In genomic region chr12:85347196-85347595, GRCm38 (mm10) we compare ENCODE assay signal across 17 mouse cellular contexts. TPM values are rescaled to one million over a fixed set of nuclear protein-coding genes. Genes with fewer than 3 reads are reported as not detected.
A peak's percentile ranks its signal among the peaks of the same experiment; 100 is the strongest.
DNase-seq lines count a peak whose midpoint lies in the region; ATAC-seq and TF ChIP-seq lines count a peak whose summit lies in the region.
"Had no signal": no experiment of that assay in that cellular context is flagged by ENCODE, and none has a peak within 500 bp of the region (broad histone marks: within the 10 kb centered on the region; RNA-seq: fewer than 3 reads in every experiment).

No protein-coding gene starts in this region.

- H3K4me3 ChIP-seq in embryonic facial prominence, embryonic 14.5 days (ENCODE audit: low read depth, low read length): no peak overlapping the region
- no peak overlapping the region for H3K4me3 ChIP-seq in embryonic facial prominence, embryonic 10.5 days
- H3K4me3 ChIP-seq in kidney, embryonic 14.5 days (ENCODE audit: low read length): no peak overlapping the region
- no peak overlapping the region for H3K4me3 ChIP-seq in midbrain, postnatal 0 days (ENCODE audit: low read depth, low read length)
- H3K4me3 ChIP-seq in midbrain, embryonic 13.5 days (replicated peaks): no peak overlapping the region
- H3K4me3 ChIP-seq in liver, embryonic 16.5 days (ENCODE audit: low read depth, low read length): no peak overlapping the region
- H3K4me3 ChIP-seq: embryonic facial prominence, embryonic 12.5 days; heart, embryonic 15.5 days had no signal

- no peak for DNase-seq in embryonic facial prominence, embryonic 14.5 days (ENCODE audit: low spot score)
- DNase-seq in embryonic facial prominence, embryonic 10.5 days (ENCODE audit: low spot score): no peak
- DNase-seq in kidney, adult 9 months: peak; percentile 44
- no peak for DNase-seq in midbrain, postnatal 0 days (ENCODE audit: low spot score)
- DNase-seq in cerebellum, postnatal 10 days: no peak
- DNase-seq: adrenal gland, postnatal 14 days; cerebellum, postnatal 25 days; layer of hippocampus, adult 9-11 months; lung, adult 2 months; thymus, postnatal 4 days had no signal

- no peak overlapping the region for H3K4me2 ChIP-seq in embryonic facial prominence, embryonic 14.5 days (ENCODE audit: low read depth, low read length)
- H3K4me2 ChIP-seq in kidney, embryonic 14.5 days (replicated peaks; ENCODE audit: low read depth, low read length): no peak overlapping the region
- no peak overlapping the region for H3K4me2 ChIP-seq in midbrain, postnatal 0 days (ENCODE audit: low read depth, low read length, poor library complexity, severe bottlenecking)
- H3K4me2 ChIP-seq in midbrain, embryonic 13.5 days (replicated peaks): no peak overlapping the region
- H3K4me2 ChIP-seq in liver, embryonic 16.5 days (ENCODE audit: low read depth, low read length): no peak overlapping the region
- H3K4me2 ChIP-seq: embryonic facial prominence, embryonic 12.5 days; heart, embryonic 15.5 days; hindbrain, embryonic 14.5 days had no signal

- H3K27me3 ChIP-seq in embryonic facial prominence, embryonic 14.5 days (replicated peaks; ENCODE audit: control insufficient read depth, insufficient read depth, low read length): no peaks in the 10 kb centered on the region
- H3K27me3 ChIP-seq in embryonic facial prominence, embryonic 10.5 days (replicated peaks; ENCODE audit: low read depth, poor library complexity, severe bottlenecking): no peaks in the 10 kb centered on the region
- no peaks in the 10 kb centered on the region for H3K27me3 ChIP-seq in kidney, embryonic 14.5 days (ENCODE audit: control insufficient read depth, insufficient read depth, low read length)
- H3K27me3 ChIP-seq in midbrain, postnatal 0 days (ENCODE audit: insufficient read depth, low read length): no peaks in the 10 kb centered on the region
- H3K27me3 ChIP-seq in midbrain, embryonic 13.5 days: no peaks in the 10 kb centered on the region
- no peaks in the 10 kb centered on the region for H3K27me3 ChIP-seq in liver, embryonic 16.5 days (ENCODE audit: control insufficient read depth, insufficient read depth, low read depth, low read length)
- H3K27me3 ChIP-seq: embryonic facial prominence, embryonic 12.5 days; heart, embryonic 15.5 days had no signal

- no peak for TF ChIP-seq CTCF in midbrain, postnatal 0 days (IDR thresholded peaks at IDR 0.05)

- ATAC-seq in embryonic facial prominence, embryonic 14.5 days (ENCODE audit: low read depth): no peak
- no peak for ATAC-seq in kidney, embryonic 14.5 days (ENCODE audit: low FRiP score, low TSS enrichment)
- ATAC-seq in midbrain, postnatal 0 days (ENCODE audit: low FRiP score): 0 out of 2 replicates have a peak, but pooled peaks have one; percentile 27
- ATAC-seq in midbrain, embryonic 13.5 days: no peak
- peak; percentile 23; the same call in 1 of the 2 replicates for ATAC-seq in liver, embryonic 16.5 days (ENCODE audit: low read depth)

- H3K27ac ChIP-seq in embryonic facial prominence, embryonic 14.5 days (replicated peaks; ENCODE audit: low read depth, low read length): 0 out of 2 replicates have a peak overlapping the region, but pooled peaks have one; percentile 10
- H3K27ac ChIP-seq in embryonic facial prominence, embryonic 10.5 days (replicated peaks): no peak overlapping the region
- no peak overlapping the region for H3K27ac ChIP-seq in kidney, embryonic 14.5 days (ENCODE audit: low read depth, low read length)
- H3K27ac ChIP-seq in midbrain, postnatal 0 days (ENCODE audit: low read depth, low read length): no peak overlapping the region
- H3K27ac ChIP-seq in midbrain, embryonic 13.5 days: no peak overlapping the region
- H3K27ac ChIP-seq in liver, embryonic 16.5 days (ENCODE audit: low read length): no peak overlapping the region
- H3K27ac ChIP-seq: embryonic facial prominence, embryonic 12.5 days; hindbrain, embryonic 14.5 days had no signal

- 77% methylated on average over 3 of the region's 3 CpGs for WGBS in embryonic facial prominence, embryonic 14.5 days
- 80% methylated on average over 3 of the region's 3 CpGs for WGBS in embryonic facial prominence, embryonic 10.5 days
- 79% methylated on average over 3 of the region's 3 CpGs for WGBS in kidney, embryonic 14.5 days
- WGBS in midbrain, postnatal 0 days: 77% methylated on average over 3 of the region's 3 CpGs
- WGBS in midbrain, embryonic 13.5 days: 90% methylated on average over 3 of the region's 3 CpGs
- 75% methylated on average over 3 of the region's 3 CpGs for WGBS in liver, embryonic 16.5 days (ENCODE audit: insufficient replicate concordance)

- no peaks in the 10 kb centered on the region for H3K9me3 ChIP-seq in embryonic facial prominence, embryonic 14.5 days (ENCODE audit: control insufficient read depth, low read length)
- H3K9me3 ChIP-seq in embryonic facial prominence, embryonic 10.5 days: no peaks in the 10 kb centered on the region
- H3K9me3 ChIP-seq in kidney, embryonic 14.5 days (ENCODE audit: control insufficient read depth, low read length): no peaks in the 10 kb centered on the region
- H3K9me3 ChIP-seq in midbrain, postnatal 0 days (ENCODE audit: low read length): no peaks in the 10 kb centered on the region
- H3K9me3 ChIP-seq in midbrain, embryonic 13.5 days: no peaks in the 10 kb centered on the region
- H3K9me3 ChIP-seq in liver, embryonic 16.5 days (replicated peaks; ENCODE audit: control insufficient read depth, low read length): no peaks in the 10 kb centered on the region
- H3K9me3 ChIP-seq: embryonic facial prominence, embryonic 12.5 days; heart, embryonic 15.5 days had no signal

- no peak overlapping the region for H3K9ac ChIP-seq in embryonic facial prominence, embryonic 14.5 days (ENCODE audit: low read depth, low read length)
- H3K9ac ChIP-seq in kidney, embryonic 14.5 days (ENCODE audit: low read depth, low read length): no peak overlapping the region
- no peak overlapping the region for H3K9ac ChIP-seq in midbrain, postnatal 0 days (replicated peaks; ENCODE audit: low read length, poor library complexity, severe bottlenecking)
- no peak overlapping the region; the same call in 1 of the 2 replicates for H3K9ac ChIP-seq in midbrain, embryonic 13.5 days (replicated peaks)
- H3K9ac ChIP-seq in liver, embryonic 16.5 days (ENCODE audit: low read depth, low read length): no peak overlapping the region
- H3K9ac ChIP-seq: embryonic facial prominence, embryonic 12.5 days; heart, embryonic 15.5 days; hindbrain, embryonic 14.5 days had no signal

- no peaks in the 10 kb centered on the region for H3K4me1 ChIP-seq in embryonic facial prominence, embryonic 14.5 days (ENCODE audit: control insufficient read depth, insufficient read depth, low read length)
- no peaks in the 10 kb centered on the region for H3K4me1 ChIP-seq in embryonic facial prominence, embryonic 10.5 days
- no peaks in the 10 kb centered on the region for H3K4me1 ChIP-seq in kidney, embryonic 14.5 days (ENCODE audit: control insufficient read depth, insufficient read depth, low read length)
- no peaks in the 10 kb centered on the region for H3K4me1 ChIP-seq in midbrain, postnatal 0 days (ENCODE audit: insufficient read depth, low read length)
- no peaks in the 10 kb centered on the region for H3K4me1 ChIP-seq in midbrain, embryonic 13.5 days (replicated peaks)
- H3K4me1 ChIP-seq in liver, embryonic 16.5 days (ENCODE audit: control insufficient read depth, low read depth, low read length): peaks cover 6% of the 10 kb centered on the region

- peaks cover 32% of the 10 kb centered on the region for H3K36me3 ChIP-seq in embryonic facial prominence, embryonic 14.5 days (ENCODE audit: control insufficient read depth, insufficient read depth, low read length)
- H3K36me3 ChIP-seq in embryonic facial prominence, embryonic 10.5 days (replicated peaks): peaks cover 74% of the 10 kb centered on the region
- H3K36me3 ChIP-seq in kidney, embryonic 14.5 days (ENCODE audit: control insufficient read depth, insufficient read depth, low read length): peaks cover 44% of the 10 kb centered on the region
- H3K36me3 ChIP-seq in midbrain, postnatal 0 days (ENCODE audit: insufficient read depth, low read length): peaks cover 6% of the 10 kb centered on the region; the same call in 1 of the 2 replicates
- peaks cover 49% of the 10 kb centered on the region for H3K36me3 ChIP-seq in midbrain, embryonic 13.5 days
- H3K36me3 ChIP-seq in liver, embryonic 16.5 days (ENCODE audit: control insufficient read depth, insufficient read depth): peaks cover 11% of the 10 kb centered on the region

RNA-seq across cellular contexts. Expression of gene Nek9, which starts 8.0 kb away (rescaled TPM):
- polyA plus RNA-seq in embryonic facial prominence, embryonic 14.5 days (2014; fragmentation: Nextera tagmentation; extraction: Ambion mirVana): 19.4 and 21.2 TPM in 2 replicates
- 24.5 and 26.6 TPM in 2 replicates for polyA plus RNA-seq in embryonic facial prominence, embryonic 10.5 days (2016; fragmentation: Nextera tagmentation; extraction: Ambion mirVana)
- 13.1 and 19.1 TPM in 2 replicates for polyA plus RNA-seq in kidney, embryonic 14.5 days (2014; fragmentation: Nextera tagmentation; extraction: Ambion mirVana)
- total RNA-seq in midbrain, postnatal 0 days (2014; rRNA removed): 16.5 and 22.8 TPM in 2 replicates
- polyA plus RNA-seq in midbrain, postnatal 0 days (2015; fragmentation: Nextera tagmentation; extraction: Ambion mirVana): 7.1 and 7.5 TPM in 2 replicates
- polyA plus RNA-seq in midbrain, embryonic 13.5 days (2015; fragmentation: Nextera tagmentation; extraction: Ambion mirVana): 12.6 and 13.5 TPM in 2 replicates
- 5.4 and 6.9 TPM in 2 replicates for polyA plus RNA-seq in liver, embryonic 16.5 days (2015; fragmentation: Nextera tagmentation; extraction: Ambion mirVana)

RNA-seq across cellular contexts. Expression of gene Tmed10, which starts 27.5 kb away (rescaled TPM):
- 358 and 372 TPM in 2 replicates for polyA plus RNA-seq in embryonic facial prominence, embryonic 14.5 days (2014; fragmentation: Nextera tagmentation; extraction: Ambion mirVana)
- polyA plus RNA-seq in embryonic facial prominence, embryonic 10.5 days (2016; fragmentation: Nextera tagmentation; extraction: Ambion mirVana): 243 and 251 TPM in 2 replicates
- 314 and 356 TPM in 2 replicates for polyA plus RNA-seq in kidney, embryonic 14.5 days (2014; fragmentation: Nextera tagmentation; extraction: Ambion mirVana)
- total RNA-seq in midbrain, postnatal 0 days (2014; rRNA removed): 68.2 and 68.6 TPM in 2 replicates
- 175 and 186 TPM in 2 replicates for polyA plus RNA-seq in midbrain, postnatal 0 days (2015; fragmentation: Nextera tagmentation; extraction: Ambion mirVana)
- 181 and 189 TPM in 2 replicates for polyA plus RNA-seq in midbrain, embryonic 13.5 days (2015; fragmentation: Nextera tagmentation; extraction: Ambion mirVana)
- 158 and 165 TPM in 2 replicates for polyA plus RNA-seq in liver, embryonic 16.5 days (2015; fragmentation: Nextera tagmentation; extraction: Ambion mirVana)

RNA-seq across cellular contexts. Expression of gene Zc2hc1c, which starts 58.8 kb away (rescaled TPM):
- polyA plus RNA-seq in embryonic facial prominence, embryonic 14.5 days (2014; fragmentation: Nextera tagmentation; extraction: Ambion mirVana): 1.4 and 1.8 TPM in 2 replicates
- 0.90 and 0.92 TPM in 2 replicates for polyA plus RNA-seq in embryonic facial prominence, embryonic 10.5 days (2016; fragmentation: Nextera tagmentation; extraction: Ambion mirVana)
- 2.0 and 3.2 TPM in 2 replicates for polyA plus RNA-seq in kidney, embryonic 14.5 days (2014; fragmentation: Nextera tagmentation; extraction: Ambion mirVana)
- 1.5 and 1.7 TPM in 2 replicates for total RNA-seq in midbrain, postnatal 0 days (2014; rRNA removed)
- polyA plus RNA-seq in midbrain, postnatal 0 days (2015; fragmentation: Nextera tagmentation; extraction: Ambion mirVana): 1.7 and 1.8 TPM in 2 replicates
- 1.3 TPM in 2 replicates for polyA plus RNA-seq in midbrain, embryonic 13.5 days (2015; fragmentation: Nextera tagmentation; extraction: Ambion mirVana)
- polyA plus RNA-seq in liver, embryonic 16.5 days (2015; fragmentation: Nextera tagmentation; extraction: Ambion mirVana): 0.08 and 0.13 TPM in 2 replicates
- total RNA-seq: megakaryocyte-erythroid progenitor cell, adult 5-6 weeks had no signal

RNA-seq across cellular contexts. Expression of gene Acyp1, which starts 59.0 kb away (rescaled TPM):
- 39.8 and 49.1 TPM in 2 replicates for polyA plus RNA-seq in embryonic facial prominence, embryonic 14.5 days (2014; fragmentation: Nextera tagmentation; extraction: Ambion mirVana)
- 47.3 and 50.6 TPM in 2 replicates for polyA plus RNA-seq in embryonic facial prominence, embryonic 10.5 days (2016; fragmentation: Nextera tagmentation; extraction: Ambion mirVana)
- polyA plus RNA-seq in kidney, embryonic 14.5 days (2014; fragmentation: Nextera tagmentation; extraction: Ambion mirVana): 57.7 and 89.4 TPM in 2 replicates
- 23.2 and 25.4 TPM in 2 replicates for total RNA-seq in midbrain, postnatal 0 days (2014; rRNA removed)
- polyA plus RNA-seq in midbrain, postnatal 0 days (2015; fragmentation: Nextera tagmentation; extraction: Ambion mirVana): 40.3 and 41.8 TPM in 2 replicates
- polyA plus RNA-seq in midbrain, embryonic 13.5 days (2015; fragmentation: Nextera tagmentation; extraction: Ambion mirVana): 68.1 and 71.4 TPM in 2 replicates
- 43.3 and 48.8 TPM in 2 replicates for polyA plus RNA-seq in liver, embryonic 16.5 days (2015; fragmentation: Nextera tagmentation; extraction: Ambion mirVana)

Comparison
In these comparisons a context has a peak if more than half of its experiments do, and no peak if none do; other contexts are left out.
1. ATAC-seq: peak in midbrain, postnatal 0 days (single experiment) and liver, embryonic 16.5 days (single experiment); none in embryonic facial prominence, embryonic 14.5 days (single experiment), kidney, embryonic 14.5 days (single experiment) and midbrain, embryonic 13.5 days (single experiment).